Mouse (Mus musculus) erythroblast, embryonic 14.5 days (primary cell): ENCODE results near the gene Kctd11.

ENCODE experiments used
- GATA1 ChIP-seq: IDR thresholded peaks from 2 replicates; pipeline ENCODE4 v1.6.1; 2012; ENCODE audit warnings: low read length, inconsistent platforms, mixed read lengths
- TAL1 ChIP-seq: IDR thresholded peaks from 3 replicates; pipeline ENCODE4 v1.6.1; 2012; ENCODE audit warnings: low read length, inconsistent platforms, mixed read lengths

DNA sequence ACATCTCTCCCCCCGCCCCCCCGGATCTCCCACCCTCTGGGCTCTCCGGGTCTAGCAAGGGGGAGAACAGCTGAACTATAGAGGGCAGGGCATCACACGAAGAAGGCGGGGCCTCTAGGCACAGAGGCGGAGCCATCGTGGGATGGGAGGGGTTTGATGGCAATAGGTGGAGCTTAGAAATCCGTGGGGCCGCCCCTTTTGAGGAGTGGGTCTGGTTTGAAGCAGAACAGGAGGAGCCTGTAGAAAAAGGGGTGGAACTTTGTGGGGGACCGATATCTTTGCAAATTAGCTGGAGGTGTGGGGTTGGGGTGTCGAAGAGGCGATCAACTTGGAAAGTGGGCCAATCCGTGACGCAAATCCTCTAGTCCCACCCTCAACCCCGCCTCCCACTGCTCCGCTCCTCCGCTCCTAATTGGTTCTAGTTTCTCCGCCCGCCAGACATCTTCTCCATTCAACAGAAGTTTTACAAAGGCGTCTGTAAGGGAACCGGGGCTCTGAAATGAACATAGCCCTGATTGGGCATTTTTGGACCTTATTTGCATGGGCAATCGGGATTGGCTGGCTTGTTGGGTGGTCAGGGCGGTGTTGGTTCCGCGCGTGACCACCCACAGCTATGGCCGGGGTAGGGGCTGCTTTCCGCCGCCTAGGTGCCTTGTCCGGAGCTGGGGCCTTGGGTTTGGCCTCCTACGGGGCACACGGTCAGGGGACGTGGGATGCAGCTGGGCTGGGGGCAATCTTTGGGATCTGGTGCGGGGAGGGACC lies 43.1 kb downstream of the Kctd11 start, which contains the start of gene Tmem256:
- TF ChIP-seq GATA1 (no peak), TAL1 (no peak)
